Mouse (Mus musculus) heart, postnatal 10 days (tissue): ENCODE data around the gene Asrgl1. TPM values are rescaled to one million over a fixed set of nuclear protein-coding genes. Genes with fewer than 3 reads are reported as not detected.

Source experiments
- DNase-seq, 2 experiments: peaks; one replicate each; pipeline ENCODE4 v3.0.0; 2021
- intact Hi-C: fragments of 180-260 bp; cut with DNase I; formaldehyde crosslinking; loops from one replicate; pipeline ENCODE4 v1.15.1; 2025
- total RNA-seq, 2 experiments: library from RNA; stranded (reverse); gene quantifications; 2 replicates each; pipeline ENCODE4 v1.2.3; 2021

The Asrgl1 gene
- total RNA-seq, 2 experiments from 2014 or later = 18.5 to 18.6 TPM

- intact Hi-C loops = no loop called here
- no peak for DNase-seq
Measured at GRCm38 (mm10) chr19:9075558-9075957, 59.9 kb downstream of the Asrgl1 start.

GRCm38 (mm10) chr19:9074424-9074823 lies 61.0 kb downstream of the Asrgl1 start:
- no peak for DNase-seq
- intact Hi-C loops = no loop called here

- intact Hi-C loops = no loop called here
- peak; percentile 36 to 48 for DNase-seq
Measured at GRCm38 (mm10) chr19:9073776-9074411, 61.5 kb downstream of the Asrgl1 start.

GRCm38 (mm10) chr19:9072157-9072530 lies 63.3 kb downstream of the Asrgl1 start:
- intact Hi-C loops = no loop called here
- DNase-seq = no peak

GRCm38 (mm10) chr19:9071456-9072156 lies 63.8 kb downstream of the Asrgl1 start:
- intact Hi-C loops = no loop called here
- DNase-seq = peak; percentile 82 to 83

GRCm38 (mm10) chr19:9070316-9070715 lies 65.1 kb downstream of the Asrgl1 start:
- intact Hi-C loops = no loop called here
- no peak for DNase-seq

GRCm38 (mm10) chr19:9069687-9070307 lies 65.6 kb downstream of the Asrgl1 start:
- DNase-seq = peak; percentile 53 to 63

GRCm38 (mm10) chr19:9067292-9067691 lies 68.1 kb downstream of the Asrgl1 start:
- intact Hi-C loops = no loop called here
- no peak for DNase-seq

More at GRCm38 (mm10) chr19:9069687-9070307, 65.6 kb downstream of the Asrgl1 start:
- intact Hi-C loops = no loop called here

GRCm38 (mm10) chr19:9065621-9066561 lies 69.5 kb downstream of the Asrgl1 start:
- intact Hi-C loops = no loop called here
- no peak for DNase-seq

GRCm38 (mm10) chr19:9063831-9064230 lies 71.6 kb downstream of the Asrgl1 start:
- intact Hi-C loops = no loop called here
- DNase-seq = no peak

GRCm38 (mm10) chr19:9062822-9063221 lies 72.6 kb downstream of the Asrgl1 start:
- intact Hi-C loops = no loop called here
- no peak for DNase-seq

GRCm38 (mm10) chr19:9061221-9061893 lies 74.1 kb downstream of the Asrgl1 start:
- intact Hi-C loops = no loop called here
- DNase-seq = no peak

- DNase-seq = no peak
- intact Hi-C loops = no loop called here
Measured at GRCm38 (mm10) chr19:9060103-9060502, 75.3 kb downstream of the Asrgl1 start.

Other genes starting within 250 kb of the Asrgl1 start
- gene 1810009A15Rik, start 246.8 kb downstream of the Asrgl1 start, total RNA-seq = 10 to 100 TPM; 16.6 to 23.0 TPM
- gene Gm49416, start 246.7 kb downstream of the Asrgl1 start, total RNA-seq = 1 to 10 TPM in 1 of 2 experiments, not detected in 1; 6.4 TPM
- 10 to 100 TPM; 14.5 to 17.1 TPM for gene Ints5, start 242.6 kb downstream of the Asrgl1 start, total RNA-seq
- gene Ganab, start 237.6 kb downstream of the Asrgl1 start, total RNA-seq = 10 to 100 TPM; 69.3 to 74.5 TPM
- gene B3gat3, start 215.3 kb downstream of the Asrgl1 start, total RNA-seq = 10 to 100 TPM; 38.7 to 41.8 TPM
- gene Rom1, start 206.3 kb downstream of the Asrgl1 start, total RNA-seq = 1 to 10 TPM; 6.5 to 7.1 TPM
- 10 to 100 TPM; 16.7 to 18.7 TPM for gene Eml3, start 206.1 kb downstream of the Asrgl1 start, total RNA-seq
- 10 to 100 TPM; 54.4 to 59.5 TPM for gene Mta2, start 193.8 kb downstream of the Asrgl1 start, total RNA-seq
- gene Tut1, start 181.8 kb downstream of the Asrgl1 start, total RNA-seq = 10 to 100 TPM in 1 of 2 experiments, 1 to 10 TPM in 1; 8.5 to 10.4 TPM
- gene Eef1g, start 168.6 kb downstream of the Asrgl1 start, total RNA-seq = 100 to 1,000 TPM; 283 to 289 TPM
- gene Ahnak, start 146.4 kb downstream of the Asrgl1 start, total RNA-seq = 100 to 1,000 TPM; 348 to 380 TPM
- gene Scgb1a1, start 47.7 kb downstream of the Asrgl1 start, total RNA-seq = 1 to 10 TPM in 1 of 2 experiments, not detected in 1; 4.2 TPM